Mouse (Mus musculus) naive thymus-derived CD4-positive, alpha-beta T cell, adult 5 months (primary cell): ENCODE results near the gene Gnaq. TPM values are rescaled to one million over a fixed set of nuclear protein-coding genes. Genes with fewer than 3 reads are reported as not detected.

Experiments
- polyA plus RNA-seq: library from polyadenylated mRNA; unstranded; fragments of 100-300 nt; shearing (Covaris generic); gene quantifications from one replicate; pipeline ENCODE4 v1.2.1, GENCODE M21; 2017

The Gnaq gene
- 2.0 TPM for polyA plus RNA-seq

DNA sequence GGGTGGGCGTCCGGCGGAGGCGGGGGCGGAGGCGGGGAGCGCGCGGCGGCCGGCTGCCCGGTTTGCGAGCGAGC, at the start of gene Gnaq:
Gene Gnaq (plus strand): TSS at position 41 of the 74 bp plus-strand sequence.

DNA sequence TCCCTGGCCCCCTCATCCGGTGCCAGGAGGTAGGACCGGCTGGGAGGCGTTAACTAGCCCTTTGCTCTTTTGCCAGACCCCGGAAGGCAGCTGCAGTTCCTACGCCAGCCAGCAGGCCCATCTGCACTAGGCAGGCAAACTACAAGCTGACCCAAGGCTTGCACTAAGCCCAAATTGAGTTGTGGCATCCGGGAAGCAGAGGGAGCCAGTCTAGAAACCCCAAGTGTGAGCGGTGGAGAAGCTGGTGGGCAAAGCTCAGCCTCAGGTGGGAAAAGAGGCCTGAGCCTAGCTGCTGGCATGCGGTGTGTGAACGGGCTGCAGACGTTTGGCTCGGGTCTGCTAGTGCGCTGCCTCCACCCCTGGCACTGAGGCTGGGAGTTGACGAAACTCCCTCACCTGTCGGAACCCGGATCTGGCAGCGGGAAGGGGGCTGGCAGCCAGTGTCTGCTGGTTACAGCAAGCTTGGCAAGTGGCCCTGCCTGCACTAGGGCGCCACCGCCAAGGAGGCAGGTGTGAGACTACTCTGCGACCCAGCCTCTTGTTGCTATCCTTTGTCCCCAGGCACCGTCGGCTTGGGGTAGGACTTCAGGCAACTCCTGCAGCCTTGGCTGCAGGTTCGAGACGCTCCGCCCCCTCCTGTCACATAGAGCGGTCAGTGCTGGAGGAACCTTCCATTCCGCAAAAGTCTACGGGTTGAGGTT, 303.1 kb downstream of the Gnaq start, which contains the start of gene Gna14:
Gene Gna14 (plus strand): TSS at position 232 of the 701 bp plus-strand sequence.

Other genes with a start within 250 kb of the Gnaq start
- gene Psat1, start 185.5 kb upstream of the Gnaq start, polyA plus RNA-seq = 17.6 TPM
- 7.9 TPM for gene Cep78, start 147.8 kb upstream of the Gnaq start, polyA plus RNA-seq